Comparison of ENCODE assay signal across 15 mouse cellular contexts in the genomic region with DNA sequence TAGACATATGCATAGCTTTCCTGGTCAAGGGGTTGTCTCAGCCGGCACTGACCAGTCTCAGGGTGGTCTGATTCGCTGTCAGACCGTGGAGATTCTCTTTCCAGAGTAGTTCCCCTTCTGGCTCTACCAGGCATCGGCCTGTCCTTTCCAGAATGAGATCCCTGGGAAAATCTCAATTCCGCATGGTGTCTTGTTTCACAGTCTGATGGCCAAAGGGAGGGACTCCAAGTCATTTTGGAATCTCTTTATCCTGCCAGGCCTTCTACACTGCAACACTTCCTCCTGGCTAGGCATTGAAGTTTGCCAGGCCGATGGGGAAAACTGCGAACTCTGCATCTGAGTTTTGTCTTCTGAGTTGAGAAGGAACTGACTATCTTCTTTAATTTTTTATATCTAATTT.
"Had no signal": no experiment of that assay in that cellular context is flagged by ENCODE, and none has a peak within 500 bp of the region (broad histone marks: within the 10 kb centered on the region; RNA-seq: fewer than 3 reads in every experiment).

No protein-coding gene starts in this region.

- ATAC-seq: midbrain, embryonic 13.5 days; midbrain, embryonic 16.5 days had no signal

- H3K9me3 ChIP-seq: liver, embryonic 13.5 days; megakaryocyte, embryonic 14.5 days; midbrain, embryonic 10.5 days; midbrain, embryonic 13.5 days; neural tube, embryonic 13.5 days had no signal

- H3K4me1 ChIP-seq: liver, embryonic 13.5 days; midbrain, embryonic 10.5 days; midbrain, embryonic 13.5 days; neural tube, embryonic 13.5 days had no signal

- H3K9ac ChIP-seq: liver, embryonic 13.5 days; midbrain, embryonic 13.5 days; neural tube, embryonic 13.5 days had no signal

- H3K4me3 ChIP-seq: liver, embryonic 13.5 days; megakaryocyte, embryonic 14.5 days; midbrain, embryonic 10.5 days; midbrain, embryonic 13.5 days; myocyte; neural tube, embryonic 13.5 days had no signal

- H3K4me2 ChIP-seq: liver, embryonic 13.5 days; midbrain, embryonic 13.5 days; neural tube, embryonic 13.5 days had no signal

- H3K27ac ChIP-seq: liver, embryonic 13.5 days; midbrain, embryonic 10.5 days; midbrain, embryonic 13.5 days; neural tube, embryonic 13.5 days; stomach, postnatal 0 days had no signal

- H3K27me3 ChIP-seq: liver, embryonic 13.5 days; megakaryocyte, embryonic 14.5 days; midbrain, embryonic 13.5 days; neural tube, embryonic 13.5 days had no signal

- DNase-seq: kidney, adult 9 months; kidney, postnatal 14 days; kidney, postnatal 4 days; liver, embryonic 13.5 days; lung, adult 2 months; thymus, adult 2 months; thymus, postnatal 14 days; thymus, postnatal 4 days had no signal
